Mouse (Mus musculus) ES-Bruce4 (cell line): ENCODE measurements around the gene Coro6. TPM values are rescaled to one million over a fixed set of nuclear protein-coding genes. Genes with fewer than 3 reads are reported as not detected.

Experiments used
- H3K27ac ChIP-seq: 2 replicates; pipeline ENCODE4 v1.5.1; 2012; ENCODE audit warnings: low read length, inconsistent platforms; ENCODE audit not compliant: insufficient read depth
- H3K27me3 ChIP-seq: 2 replicates; pipeline ENCODE4 v1.6.1; 2012; ENCODE audit warnings: mild to moderate bottlenecking, low read length, inconsistent platforms; ENCODE audit not compliant: control insufficient read depth, poor library complexity, insufficient read depth, severe bottlenecking
- H3K36me3 ChIP-seq: 2 replicates; pipeline ENCODE4 v1.6.1; 2012; ENCODE audit warnings: inconsistent platforms, mild to moderate bottlenecking, low read length, moderate library complexity; ENCODE audit not compliant: control insufficient read depth, poor library complexity, insufficient read depth, severe bottlenecking
- H3K4me1 ChIP-seq: one replicate; pipeline ENCODE4 v1.8.1; 2011; ENCODE audit warnings: low read length; ENCODE audit not compliant: control insufficient read depth, insufficient read depth
- H3K4me3 ChIP-seq: 2 replicates; pipeline ENCODE4 v1.5.1; 2011; ENCODE audit warnings: low read depth, mild to moderate bottlenecking, low read length
- H3K9ac ChIP-seq: 2 replicates; pipeline ENCODE4 v1.6.1; 2012; ENCODE audit warnings: low read depth, mild to moderate bottlenecking, inconsistent platforms; ENCODE audit not compliant: poor library complexity, severe bottlenecking
- H3K9me3 ChIP-seq: replicated peaks from 2 replicates; pipeline ENCODE4 v1.6.1; 2012; ENCODE audit warnings: mild to moderate bottlenecking, low read length, inconsistent platforms; ENCODE audit not compliant: control insufficient read depth, poor library complexity, insufficient read depth, severe bottlenecking
- CTCF ChIP-seq: IDR thresholded peaks from one replicate; pipeline ENCODE4 v1.8.1; 2011; ENCODE audit warnings: low read depth, low read length
- EP300 ChIP-seq: IDR thresholded peaks from 2 replicates; pipeline ENCODE4 v1.6.1; 2011; ENCODE audit warnings: low read depth, low read length; ENCODE audit not compliant: insufficient read depth
- POLR2A ChIP-seq: IDR thresholded peaks from one replicate; pipeline ENCODE4 v1.8.1; 2011; ENCODE audit warnings: low read length; ENCODE audit not compliant: insufficient read depth
- polyA plus RNA-seq: library from polyadenylated mRNA; stranded (reverse); fragments of >200 nt; gene quantifications from 2 replicates; pipeline ENCODE4 v1.2.4, GENCODE M21; 2011; ENCODE audit warnings: low read depth; ENCODE audit not compliant: missing spikeins, insufficient read depth, insufficient read length

Coro6 gene
- polyA plus RNA-seq, 1 experiment: 1.8 TPM

- TF ChIP-seq CTCF: no peak
- no peak for TF ChIP-seq EP300
- TF ChIP-seq POLR2A: no peak
- Histone ChIP-seq H3K27me3 (no peaks in the 10 kb centered on the region), H3K4me3 (no peak overlapping the region), H3K36me3 (peaks cover 35% of the 10 kb centered on the region), H3K9ac (no peak overlapping the region), H3K27ac (no peak overlapping the region), H3K9me3 (no peaks in the 10 kb centered on the region), H3K4me1 (peaks cover 14% of the 10 kb centered on the region)
Observed at GRCm38 (mm10) chr11:77502481-77502880, 40.3 kb downstream of the Coro6 start.

- no peak overlapping the region for H3K4me3 ChIP-seq
- peaks cover 35% of the 10 kb centered on the region for H3K36me3 ChIP-seq
- TF ChIP-seq POLR2A (no peak), EP300 (0 out of 2 replicates have a peak, but pooled peaks have one; percentile 29)
- peak overlapping the region; percentile 42 for H3K27ac ChIP-seq
- H3K4me1 ChIP-seq: peaks cover 13% of the 10 kb centered on the region
- no peaks in the 10 kb centered on the region for H3K27me3 ChIP-seq
- H3K9ac ChIP-seq: no peak overlapping the region
- no peaks in the 10 kb centered on the region for H3K9me3 ChIP-seq
Observed at GRCm38 (mm10) chr11:77503511-77503910, 41.3 kb downstream of the Coro6 start.

DNA sequence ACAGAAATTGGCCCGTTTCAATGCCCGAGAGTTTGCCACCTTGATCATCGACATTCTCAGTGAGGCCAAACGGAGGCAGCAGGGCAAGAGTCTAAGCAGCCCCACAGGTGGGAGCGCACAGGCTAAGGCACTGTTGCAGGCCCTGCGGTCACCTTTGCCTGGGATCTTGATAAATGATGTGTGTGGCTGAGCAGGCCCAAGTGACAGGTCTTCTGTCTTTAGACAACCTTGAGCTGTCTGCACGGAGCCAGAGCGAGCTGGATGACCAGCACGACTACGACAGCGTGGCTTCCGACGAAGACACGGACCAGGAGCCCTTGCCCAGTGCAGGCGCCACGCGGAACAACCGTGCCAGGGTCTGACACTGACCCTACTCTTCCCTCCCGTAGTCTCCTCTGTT is 42.2 kb downstream of the Coro6 start:
- no peaks in the 10 kb centered on the region for H3K9me3 ChIP-seq
- peaks cover 9% of the 10 kb centered on the region for H3K4me1 ChIP-seq
- TF ChIP-seq POLR2A (no peak), EP300 (no peak), CTCF (no peak)
- H3K36me3 ChIP-seq: peaks cover 35% of the 10 kb centered on the region
- H3K9ac ChIP-seq: no peak overlapping the region
- no peaks in the 10 kb centered on the region for H3K27me3 ChIP-seq
- no peak overlapping the region for H3K27ac ChIP-seq
- no peak overlapping the region for H3K4me3 ChIP-seq

- Histone ChIP-seq H3K27ac (no peak overlapping the region), H3K27me3 (no peaks in the 10 kb centered on the region), H3K4me3 (no peak overlapping the region), H3K9me3 (no peaks in the 10 kb centered on the region), H3K4me1 (peaks cover 8% of the 10 kb centered on the region), H3K36me3 (peaks cover 35% of the 10 kb centered on the region), H3K9ac (no peak overlapping the region)
- TF ChIP-seq EP300 (no peak), POLR2A (no peak), CTCF (no peak)
Observed at GRCm38 (mm10) chr11:77505291-77505980, 43.2 kb downstream of the Coro6 start.

- H3K9ac ChIP-seq: no peak overlapping the region
- H3K4me3 ChIP-seq: no peak overlapping the region
- no peaks in the 10 kb centered on the region for H3K27me3 ChIP-seq
- H3K9me3 ChIP-seq: no peaks in the 10 kb centered on the region
- no peak overlapping the region for H3K27ac ChIP-seq
- H3K4me1 ChIP-seq: peaks cover 7% of the 10 kb centered on the region
- TF ChIP-seq POLR2A (no peak), EP300 (no peak), CTCF (no peak)
- H3K36me3 ChIP-seq: peaks cover 30% of the 10 kb centered on the region
Observed at GRCm38 (mm10) chr11:77506273-77506672, 44.1 kb downstream of the Coro6 start.

DNA sequence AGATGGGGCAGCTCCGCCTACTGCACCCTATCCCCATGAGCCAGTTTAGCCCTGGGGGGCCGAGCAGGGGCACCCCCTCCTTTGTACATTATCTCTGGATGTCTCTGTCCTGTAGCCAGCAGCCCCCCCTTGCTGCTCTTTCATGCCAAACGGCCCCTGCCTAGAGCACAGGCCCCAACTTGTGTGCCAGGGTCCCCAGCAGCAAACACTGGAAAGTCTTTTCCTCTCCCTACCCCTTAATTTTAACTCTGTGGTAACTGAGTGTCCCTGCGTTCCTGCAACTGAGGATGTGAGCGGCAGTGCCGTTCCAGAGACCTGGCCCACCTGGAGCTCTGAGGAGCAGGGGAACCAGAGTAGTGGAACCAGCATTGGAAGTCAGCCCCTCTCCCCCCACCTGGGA is 44.7 kb downstream of the Coro6 start:
- no peak overlapping the region for H3K4me3 ChIP-seq
- H3K9me3 ChIP-seq: no peaks in the 10 kb centered on the region
- peaks cover 30% of the 10 kb centered on the region for H3K36me3 ChIP-seq
- no peak overlapping the region for H3K9ac ChIP-seq
- H3K4me1 ChIP-seq: peaks cover 7% of the 10 kb centered on the region
- no peak overlapping the region for H3K27ac ChIP-seq
- H3K27me3 ChIP-seq: no peaks in the 10 kb centered on the region
- TF ChIP-seq CTCF (no peak), POLR2A (no peak), EP300 (no peak)
